Mouse (Mus musculus): Measurements from ENCODE around the gene Cdhr5. TPM values are rescaled to one million over a fixed set of nuclear protein-coding genes. Genes with fewer than 3 reads are reported as not detected.

Gene Cdhr5
- total RNA-seq, 1 experiment from 2014 or later: not detected

GRCm38 (mm10) chr7:141231551-141231950 lies 45.0 kb downstream of the Cdhr5 start:
- no peak for ATAC-seq (replicated peaks in 1 of 2; ENCODE audit: insufficient read depth in 1 of 2, low FRiP score in 2 of 2, low TSS enrichment in 1 of 2, low read depth in 1 of 2, poor library complexity in 2 of 2, severe bottlenecking in 2 of 2)

GRCm38 (mm10) chr7:141231111-141231510 lies 45.5 kb downstream of the Cdhr5 start:
- no peak for ATAC-seq (replicated peaks in 1 of 2; ENCODE audit: insufficient read depth in 1 of 2, low FRiP score in 2 of 2, low TSS enrichment in 1 of 2, low read depth in 1 of 2, poor library complexity in 2 of 2, severe bottlenecking in 2 of 2)

GRCm38 (mm10) chr7:141230570-141230969 lies 46.0 kb downstream of the Cdhr5 start:
- no peak for ATAC-seq (replicated peaks in 1 of 2; ENCODE audit: insufficient read depth in 1 of 2, low FRiP score in 2 of 2, low TSS enrichment in 1 of 2, low read depth in 1 of 2, poor library complexity in 2 of 2, severe bottlenecking in 2 of 2)

GRCm38 (mm10) chr7:141229702-141230101 lies 46.9 kb downstream of the Cdhr5 start:
- ATAC-seq (replicated peaks in 1 of 2; ENCODE audit: insufficient read depth in 1 of 2, low FRiP score in 2 of 2, low TSS enrichment in 1 of 2, low read depth in 1 of 2, poor library complexity in 2 of 2, severe bottlenecking in 2 of 2): no peak

- ATAC-seq (replicated peaks in 1 of 2; ENCODE audit: insufficient read depth in 1 of 2, low FRiP score in 2 of 2, low TSS enrichment in 1 of 2, low read depth in 1 of 2, poor library complexity in 2 of 2, severe bottlenecking in 2 of 2): peak; percentile 96
These were observed 48.1 kb downstream of the Cdhr5 start, which contains the start of gene Phrf1 for GRCm38 (mm10) chr7:141228279-141229067. TSS of gene Phrf1 (plus strand) at chr7:141228784.

GRCm38 (mm10) chr7:141227796-141228195 lies 48.8 kb downstream of the Cdhr5 start:
- no peak for ATAC-seq (replicated peaks in 1 of 2; ENCODE audit: insufficient read depth in 1 of 2, low FRiP score in 2 of 2, low TSS enrichment in 1 of 2, low read depth in 1 of 2, poor library complexity in 2 of 2, severe bottlenecking in 2 of 2)

GRCm38 (mm10) chr7:141226535-141226934 lies 50.1 kb downstream of the Cdhr5 start:
- no peak for ATAC-seq (replicated peaks in 1 of 2; ENCODE audit: insufficient read depth in 1 of 2, low FRiP score in 2 of 2, low TSS enrichment in 1 of 2, low read depth in 1 of 2, poor library complexity in 2 of 2, severe bottlenecking in 2 of 2)

GRCm38 (mm10) chr7:141222696-141223215 lies 53.8 kb downstream of the Cdhr5 start:
- ATAC-seq (replicated peaks in 1 of 2; ENCODE audit: insufficient read depth in 1 of 2, low FRiP score in 2 of 2, low TSS enrichment in 1 of 2, low read depth in 1 of 2, poor library complexity in 2 of 2, severe bottlenecking in 2 of 2): no peak

GRCm38 (mm10) chr7:141222126-141222467 lies 54.5 kb downstream of the Cdhr5 start:
- no peak; a peak in 1 of 4 replicates for ATAC-seq (replicated peaks in 1 of 2; ENCODE audit: insufficient read depth in 1 of 2, low FRiP score in 2 of 2, low TSS enrichment in 1 of 2, low read depth in 1 of 2, poor library complexity in 2 of 2, severe bottlenecking in 2 of 2)

GRCm38 (mm10) chr7:141221249-141222125 lies 55.1 kb downstream of the Cdhr5 start:
- ATAC-seq (replicated peaks in 1 of 2; ENCODE audit: insufficient read depth in 1 of 2, low FRiP score in 2 of 2, low TSS enrichment in 1 of 2, low read depth in 1 of 2, poor library complexity in 2 of 2, severe bottlenecking in 2 of 2): peak; percentile 94 to 95

GRCm38 (mm10) chr7:141220377-141220776 lies 56.2 kb downstream of the Cdhr5 start:
- no peak for ATAC-seq (replicated peaks in 1 of 2; ENCODE audit: insufficient read depth in 1 of 2, low FRiP score in 2 of 2, low TSS enrichment in 1 of 2, low read depth in 1 of 2, poor library complexity in 2 of 2, severe bottlenecking in 2 of 2)

- no peak for ATAC-seq (replicated peaks in 1 of 2; ENCODE audit: insufficient read depth in 1 of 2, low FRiP score in 2 of 2, low TSS enrichment in 1 of 2, low read depth in 1 of 2, poor library complexity in 2 of 2, severe bottlenecking in 2 of 2)
These were observed 57.0 kb downstream of the Cdhr5 start for GRCm38 (mm10) chr7:141219558-141220099.

Other genes with a start within 250 kb of the Cdhr5 start
- gene Gm17387, start 247.7 kb downstream of the Cdhr5 start, total RNA-seq (2017): not detected in 2 replicates
- gene B4galnt4, start 215.7 kb downstream of the Cdhr5 start, total RNA-seq (2017): 4.1 and 6.6 TPM in 2 replicates
- 1.2 and 2.3 TPM in 2 replicates for gene Pkp3, start 198.6 kb downstream of the Cdhr5 start, total RNA-seq (2017)
- gene Sigirr, start 176.2 kb downstream of the Cdhr5 start, total RNA-seq (2017): 22.0 and 32.5 TPM in 2 replicates
- gene Ano9, start 159.0 kb downstream of the Cdhr5 start, total RNA-seq (2017): not detected in 2 replicates
- 6.4 and 9.6 TPM in 2 replicates for gene Ptdss2, start 154.4 kb downstream of the Cdhr5 start, total RNA-seq (2017)
- 34.4 and 61.9 TPM in 2 replicates for gene Rnh1, start 103.9 kb downstream of the Cdhr5 start, total RNA-seq (2017)
- 15.0 and 19.7 TPM in 2 replicates for gene Hras, start 82.8 kb downstream of the Cdhr5 start, total RNA-seq (2017)
- 0.60 and 0.75 TPM in 2 replicates for gene Lrrc56, start 82.6 kb downstream of the Cdhr5 start, total RNA-seq (2017)
- gene Lmntd2, start 62.7 kb downstream of the Cdhr5 start, total RNA-seq (2017): 1.6 TPM in 1 of 2 replicates, not detected in the other
- 4.9 and 5.1 TPM in 2 replicates for gene Rassf7, start 60.9 kb downstream of the Cdhr5 start, total RNA-seq (2017)
- 52.5 and 77.3 TPM in 2 replicates for gene Phrf1, start 48.0 kb downstream of the Cdhr5 start, total RNA-seq (2017)
- 15.4 and 26.7 TPM in 2 replicates for gene Irf7, start 10.3 kb downstream of the Cdhr5 start, total RNA-seq (2017)
- not detected in 2 replicates for gene Sct, start 2.3 kb upstream of the Cdhr5 start, total RNA-seq (2017)
- gene Drd4, start 15.2 kb upstream of the Cdhr5 start, total RNA-seq (2017): not detected in 2 replicates
- 18.7 and 25.8 TPM in 2 replicates for gene Deaf1, start 50.9 kb upstream of the Cdhr5 start, total RNA-seq (2017)
- 10.5 and 12.6 TPM in 2 replicates for gene Tmem80, start 51.0 kb upstream of the Cdhr5 start, total RNA-seq (2017)
- gene Eps8l2, start 62.1 kb upstream of the Cdhr5 start, total RNA-seq (2017): 4.4 and 4.7 TPM in 2 replicates
- gene Taldo1, start 115.4 kb upstream of the Cdhr5 start, total RNA-seq (2017): 227 and 363 TPM in 2 replicates
- 18.4 and 20.4 TPM in 2 replicates for gene Gatd1, start 137.3 kb upstream of the Cdhr5 start, total RNA-seq (2017)
- gene Cend1, start 152.7 kb upstream of the Cdhr5 start, total RNA-seq (2017): not detected in 2 replicates
- gene Slc25a22, start 161.1 kb upstream of the Cdhr5 start, total RNA-seq (2017): 8.0 and 9.7 TPM in 2 replicates
- 6.5 and 8.5 TPM in 2 replicates for gene Pidd1, start 167.2 kb upstream of the Cdhr5 start, total RNA-seq (2017)
- 1,528 and 3,641 TPM in 2 replicates for gene Rplp2, start 170.6 kb upstream of the Cdhr5 start, total RNA-seq (2017)
- gene Pnpla2, start 178.4 kb upstream of the Cdhr5 start, total RNA-seq (2017): 15.1 and 15.5 TPM in 2 replicates
- 5.2 and 8.4 TPM in 2 replicates for gene Cracr2b, start 184.3 kb upstream of the Cdhr5 start, total RNA-seq (2017)
- gene Cd151, start 190.6 kb upstream of the Cdhr5 start, total RNA-seq (2017): 45.0 and 46.6 TPM in 2 replicates
- gene Polr2l, start 198.3 kb upstream of the Cdhr5 start, total RNA-seq (2017): 26.8 and 30.0 TPM in 2 replicates
- 61.4 and 81.5 TPM in 2 replicates for gene Tspan4, start 198.5 kb upstream of the Cdhr5 start, total RNA-seq (2017)